Mouse (Mus musculus) ES-Bruce4 (cell line): ENCODE measurements around the gene Ikzf5. TPM values are rescaled to one million over a fixed set of nuclear protein-coding genes. Genes with fewer than 3 reads are reported as not detected.

Experiments used
- H3K27ac ChIP-seq: 2 replicates; pipeline ENCODE4 v1.5.1; 2012; ENCODE audit warnings: low read length, inconsistent platforms; ENCODE audit not compliant: insufficient read depth
- H3K27me3 ChIP-seq: 2 replicates; pipeline ENCODE4 v1.6.1; 2012; ENCODE audit warnings: mild to moderate bottlenecking, low read length, inconsistent platforms; ENCODE audit not compliant: control insufficient read depth, poor library complexity, insufficient read depth, severe bottlenecking
- H3K36me3 ChIP-seq: 2 replicates; pipeline ENCODE4 v1.6.1; 2012; ENCODE audit warnings: inconsistent platforms, mild to moderate bottlenecking, low read length, moderate library complexity; ENCODE audit not compliant: control insufficient read depth, poor library complexity, insufficient read depth, severe bottlenecking
- H3K4me1 ChIP-seq: one replicate; pipeline ENCODE4 v1.8.1; 2011; ENCODE audit warnings: low read length; ENCODE audit not compliant: control insufficient read depth, insufficient read depth
- H3K4me3 ChIP-seq: 2 replicates; pipeline ENCODE4 v1.5.1; 2011; ENCODE audit warnings: low read depth, mild to moderate bottlenecking, low read length
- H3K9ac ChIP-seq: 2 replicates; pipeline ENCODE4 v1.6.1; 2012; ENCODE audit warnings: low read depth, mild to moderate bottlenecking, inconsistent platforms; ENCODE audit not compliant: poor library complexity, severe bottlenecking
- H3K9me3 ChIP-seq: replicated peaks from 2 replicates; pipeline ENCODE4 v1.6.1; 2012; ENCODE audit warnings: mild to moderate bottlenecking, low read length, inconsistent platforms; ENCODE audit not compliant: control insufficient read depth, poor library complexity, insufficient read depth, severe bottlenecking
- CTCF ChIP-seq: IDR thresholded peaks from one replicate; pipeline ENCODE4 v1.8.1; 2011; ENCODE audit warnings: low read depth, low read length
- EP300 ChIP-seq: IDR thresholded peaks from 2 replicates; pipeline ENCODE4 v1.6.1; 2011; ENCODE audit warnings: low read depth, low read length; ENCODE audit not compliant: insufficient read depth
- POLR2A ChIP-seq: IDR thresholded peaks from one replicate; pipeline ENCODE4 v1.8.1; 2011; ENCODE audit warnings: low read length; ENCODE audit not compliant: insufficient read depth
- polyA plus RNA-seq: library from polyadenylated mRNA; stranded (reverse); fragments of >200 nt; gene quantifications from 2 replicates; pipeline ENCODE4 v1.2.4, GENCODE M21; 2011; ENCODE audit warnings: low read depth; ENCODE audit not compliant: missing spikeins, insufficient read depth, insufficient read length

Ikzf5 gene
- polyA plus RNA-seq, result 24.6 and 27.7 TPM in 2 replicates

DNA sequence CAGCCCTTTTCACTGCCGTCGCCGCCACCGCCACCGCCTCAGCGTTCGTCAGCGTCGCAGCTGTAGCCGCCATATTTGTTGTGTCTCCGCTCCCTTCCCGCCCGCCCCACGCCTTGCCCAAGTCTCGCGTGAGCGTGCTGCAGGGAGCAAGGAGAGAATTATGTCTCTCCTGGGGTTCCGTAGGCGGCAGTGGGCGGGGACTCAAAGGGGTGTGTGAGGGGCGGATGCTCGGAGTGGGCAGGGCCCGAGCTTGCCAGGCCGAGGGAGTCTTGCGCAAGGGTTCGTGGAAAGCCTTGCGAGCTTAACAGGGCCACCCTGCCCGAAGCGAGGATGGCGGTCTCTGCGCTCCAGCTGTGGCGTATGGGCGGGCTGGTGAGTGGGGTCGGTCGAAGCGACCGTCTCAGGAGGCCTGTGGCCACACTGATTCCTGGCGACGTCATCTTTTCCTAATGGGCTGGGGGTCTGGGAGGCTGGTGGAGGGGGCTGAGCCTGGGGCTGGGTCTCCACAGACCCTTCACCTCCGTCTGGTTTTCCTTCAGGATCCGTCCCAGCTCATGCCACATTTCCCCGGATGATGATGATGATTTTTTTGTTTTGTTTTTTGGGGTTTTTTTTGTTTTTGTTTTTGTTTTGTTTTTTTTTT is at the start of gene Ikzf5, which contains the start of gene Acadsb:
TSS of gene Ikzf5 (minus strand) at position 106 of the 643 bp plus-strand sequence.
TSS of gene Acadsb (plus strand) at position 186 of the 643 bp plus-strand sequence.
- Histone ChIP-seq H3K4me1 (no peaks in the 10 kb centered on the region), H3K4me3 (peak within 1 kb of the TSS; percentile 86), H3K9ac (peak within 1 kb of the TSS; percentile 75), H3K27ac (no peak within 1 kb of the TSS), H3K9me3 (no peaks in the 10 kb centered on the region), H3K36me3 (no peaks in the 10 kb centered on the region), H3K27me3 (no peaks in the 10 kb centered on the region)
- TF ChIP-seq POLR2A (peak; percentile 67), EP300 (0 out of 2 replicates have a peak, but pooled peaks have one; percentile 52), CTCF (no peak)

DNA sequence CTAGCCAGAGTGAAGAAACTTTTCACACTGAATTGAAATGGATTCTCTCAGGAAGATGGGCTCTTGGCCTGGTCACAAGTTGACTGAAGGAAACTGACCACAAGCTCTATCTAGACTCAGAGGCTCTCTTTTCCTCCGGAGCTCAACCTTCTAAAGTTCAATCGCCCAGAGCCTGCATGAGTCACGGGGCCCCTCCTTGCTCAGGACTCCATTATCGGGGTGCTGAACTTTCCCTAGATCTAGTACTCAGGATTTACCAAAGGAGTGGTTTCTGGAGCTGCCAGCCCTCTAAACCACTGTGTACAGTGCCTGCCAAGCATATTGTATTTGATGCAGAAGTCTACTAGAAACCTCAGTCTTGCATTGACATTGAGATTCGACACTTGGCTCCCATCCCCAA is 46.4 kb upstream of the Ikzf5 start:
- Histone ChIP-seq H3K27me3 (no peaks in the 10 kb centered on the region), H3K4me1 (no peaks in the 10 kb centered on the region), H3K36me3 (no peaks in the 10 kb centered on the region), H3K27ac (no peak overlapping the region), H3K4me3 (no peak overlapping the region), H3K9me3 (no peaks in the 10 kb centered on the region), H3K9ac (no peak overlapping the region)
- TF ChIP-seq POLR2A (no peak), CTCF (no peak), EP300 (no peak)

DNA sequence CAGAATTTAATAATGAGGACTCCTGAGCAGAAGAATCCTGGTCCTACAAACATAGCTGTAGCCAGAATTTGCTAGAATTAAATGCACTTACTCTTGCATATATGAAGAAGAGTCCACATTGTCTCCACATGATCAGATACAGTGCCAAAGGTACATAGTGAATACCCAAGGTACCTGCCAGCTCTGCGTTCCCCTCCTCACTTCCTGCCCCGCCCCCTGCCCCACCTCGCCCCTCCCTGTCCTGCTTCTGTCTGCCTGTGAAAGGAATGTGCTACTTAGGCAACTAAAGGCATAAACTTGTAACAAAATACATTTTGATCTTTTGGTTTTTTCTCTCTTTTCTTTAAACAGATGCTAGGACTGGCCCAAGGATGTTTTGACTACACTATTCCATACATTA is 26.7 kb upstream of the Ikzf5 start:
- H3K27ac ChIP-seq, result no peak overlapping the region
- no peaks in the 10 kb centered on the region for H3K9me3 ChIP-seq
- H3K27me3 ChIP-seq, result no peaks in the 10 kb centered on the region
- TF ChIP-seq CTCF (no peak), EP300 (no peak), POLR2A (no peak)
- no peaks in the 10 kb centered on the region for H3K36me3 ChIP-seq
- no peak overlapping the region for H3K4me3 ChIP-seq
- no peak overlapping the region for H3K9ac ChIP-seq
- no peaks in the 10 kb centered on the region for H3K4me1 ChIP-seq

DNA sequence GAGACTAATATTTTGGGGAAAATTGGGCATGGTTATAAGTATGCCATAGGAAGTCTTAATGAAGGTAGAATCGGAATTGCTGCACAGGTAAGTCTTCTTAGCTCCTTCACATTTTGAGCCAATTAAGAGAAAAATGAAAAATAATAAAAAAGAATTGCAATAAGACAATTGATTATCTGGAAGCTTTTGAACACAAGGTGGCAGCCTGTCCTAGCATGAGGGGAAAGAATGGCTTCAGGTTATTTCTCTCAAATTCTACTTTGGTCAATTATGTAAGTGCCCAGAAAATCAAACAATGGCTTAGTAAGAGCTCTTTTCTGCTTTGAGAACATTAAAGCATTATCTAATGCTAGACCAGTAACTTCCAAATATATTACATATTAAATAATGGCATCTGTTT is 24.0 kb upstream of the Ikzf5 start:
- Histone ChIP-seq H3K9ac (no peak overlapping the region), H3K4me1 (no peaks in the 10 kb centered on the region), H3K36me3 (no peaks in the 10 kb centered on the region), H3K27me3 (no peaks in the 10 kb centered on the region), H3K27ac (no peak overlapping the region), H3K9me3 (no peaks in the 10 kb centered on the region), H3K4me3 (no peak overlapping the region)
- no peak for TF ChIP-seq CTCF
- no peak for TF ChIP-seq POLR2A
- no peak for TF ChIP-seq EP300

DNA sequence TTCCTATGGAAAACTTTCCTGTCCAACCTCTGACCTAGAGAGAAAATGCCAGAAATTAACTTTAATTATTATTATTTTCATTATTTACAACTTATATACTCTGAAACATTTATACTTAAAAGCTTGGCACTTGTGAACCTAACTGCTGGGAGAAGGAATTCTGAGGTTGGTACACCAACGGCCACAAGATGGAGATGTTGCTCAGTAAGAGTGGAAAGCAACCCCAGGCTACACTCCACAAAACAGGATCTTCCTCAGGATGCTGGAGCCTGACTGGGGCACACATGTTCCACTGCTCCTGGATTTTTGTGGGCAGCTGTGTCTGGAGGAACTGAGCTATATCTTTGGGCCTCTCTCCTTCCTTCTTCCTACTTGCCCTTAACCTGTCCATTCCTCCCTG is 21.9 kb upstream of the Ikzf5 start:
- TF ChIP-seq POLR2A (no peak), CTCF (peak; percentile 40)
- Histone ChIP-seq H3K27me3 (no peaks in the 10 kb centered on the region), H3K9ac (no peak overlapping the region), H3K36me3 (no peaks in the 10 kb centered on the region), H3K9me3 (no peaks in the 10 kb centered on the region), H3K4me1 (no peaks in the 10 kb centered on the region), H3K4me3 (no peak overlapping the region), H3K27ac (no peak overlapping the region)

DNA sequence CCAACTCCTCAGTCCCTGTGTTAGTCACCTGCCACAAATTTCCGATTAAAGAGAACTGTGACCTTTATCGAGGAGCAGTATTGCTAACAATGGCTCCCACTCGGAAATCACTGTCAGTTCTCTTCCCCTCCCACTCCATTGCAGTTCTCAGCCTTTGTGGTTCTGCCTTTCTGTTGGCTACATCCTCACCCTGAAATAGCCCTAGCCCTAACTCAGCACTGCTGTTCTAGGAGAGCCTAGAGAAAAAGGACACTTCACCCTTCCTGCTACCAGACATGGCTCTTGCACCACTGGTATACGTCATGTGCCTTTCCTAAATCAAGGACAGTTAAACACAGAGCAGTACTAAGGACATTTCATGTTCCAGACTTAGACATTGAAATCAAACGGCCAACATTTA is 17.0 kb upstream of the Ikzf5 start:
- H3K27ac ChIP-seq, result no peak overlapping the region
- H3K4me3 ChIP-seq, result no peak overlapping the region
- H3K9me3 ChIP-seq, result no peaks in the 10 kb centered on the region
- H3K4me1 ChIP-seq, result no peaks in the 10 kb centered on the region
- no peaks in the 10 kb centered on the region for H3K27me3 ChIP-seq
- H3K36me3 ChIP-seq, result no peaks in the 10 kb centered on the region
- H3K9ac ChIP-seq, result no peak overlapping the region
- TF ChIP-seq POLR2A (no peak), CTCF (no peak), EP300 (no peak)
